Mouse (Mus musculus): ENCODE data around the gene Parva. TPM values are rescaled to one million over a fixed set of nuclear protein-coding genes. Genes with fewer than 3 reads are reported as not detected.

Gene Parva
- total RNA-seq (2017): not detected in 3 replicates

GRCm38 (mm10) chr7:112427357-112428157 lies at the start of gene Parva:
Gene Parva (plus strand): TSS chr7:112427505.
- no peak for ATAC-seq (replicated peaks; ENCODE audit: insufficient number of reproducible peaks, low FRiP score, low TSS enrichment, poor library complexity, severe bottlenecking)

GRCm38 (mm10) chr7:112378056-112378455 lies 49.2 kb upstream of the Parva start:
- no peak for ATAC-seq (replicated peaks; ENCODE audit: insufficient number of reproducible peaks, low FRiP score, low TSS enrichment, poor library complexity, severe bottlenecking)

- ATAC-seq (replicated peaks; ENCODE audit: insufficient number of reproducible peaks, low FRiP score, low TSS enrichment, poor library complexity, severe bottlenecking): no peak
These were observed 48.8 kb upstream of the Parva start for GRCm38 (mm10) chr7:112378476-112378875.

GRCm38 (mm10) chr7:112386521-112386920 lies 40.8 kb upstream of the Parva start:
- no peak for ATAC-seq (replicated peaks; ENCODE audit: insufficient number of reproducible peaks, low FRiP score, low TSS enrichment, poor library complexity, severe bottlenecking)

GRCm38 (mm10) chr7:112387876-112388275 lies 39.4 kb upstream of the Parva start:
- no peak for ATAC-seq (replicated peaks; ENCODE audit: insufficient number of reproducible peaks, low FRiP score, low TSS enrichment, poor library complexity, severe bottlenecking)

GRCm38 (mm10) chr7:112388363-112388875 lies 38.9 kb upstream of the Parva start:
- no peak for ATAC-seq (replicated peaks; ENCODE audit: insufficient number of reproducible peaks, low FRiP score, low TSS enrichment, poor library complexity, severe bottlenecking)

GRCm38 (mm10) chr7:112389611-112390251 lies 37.6 kb upstream of the Parva start:
- no peak for ATAC-seq (replicated peaks; ENCODE audit: insufficient number of reproducible peaks, low FRiP score, low TSS enrichment, poor library complexity, severe bottlenecking)

- ATAC-seq (replicated peaks; ENCODE audit: insufficient number of reproducible peaks, low FRiP score, low TSS enrichment, poor library complexity, severe bottlenecking): no peak
These were observed 36.9 kb upstream of the Parva start for GRCm38 (mm10) chr7:112390252-112390936.

- no peak for ATAC-seq (replicated peaks; ENCODE audit: insufficient number of reproducible peaks, low FRiP score, low TSS enrichment, poor library complexity, severe bottlenecking)
These were observed 36.2 kb upstream of the Parva start for GRCm38 (mm10) chr7:112390937-112391605.

- no peak for ATAC-seq (replicated peaks; ENCODE audit: insufficient number of reproducible peaks, low FRiP score, low TSS enrichment, poor library complexity, severe bottlenecking)
These were observed 29.5 kb upstream of the Parva start for GRCm38 (mm10) chr7:112397786-112398185.

GRCm38 (mm10) chr7:112399425-112400170 lies 27.7 kb upstream of the Parva start:
- no peak for ATAC-seq (replicated peaks; ENCODE audit: insufficient number of reproducible peaks, low FRiP score, low TSS enrichment, poor library complexity, severe bottlenecking)

- no peak for ATAC-seq (replicated peaks; ENCODE audit: insufficient number of reproducible peaks, low FRiP score, low TSS enrichment, poor library complexity, severe bottlenecking)
These were observed 27.1 kb upstream of the Parva start for GRCm38 (mm10) chr7:112400175-112400574.

- no peak for ATAC-seq (replicated peaks; ENCODE audit: insufficient number of reproducible peaks, low FRiP score, low TSS enrichment, poor library complexity, severe bottlenecking)
These were observed 22.2 kb upstream of the Parva start for GRCm38 (mm10) chr7:112405061-112405460.

- no peak for ATAC-seq (replicated peaks; ENCODE audit: insufficient number of reproducible peaks, low FRiP score, low TSS enrichment, poor library complexity, severe bottlenecking)
These were observed 21.7 kb upstream of the Parva start for GRCm38 (mm10) chr7:112405578-112405977.

GRCm38 (mm10) chr7:112407597-112407996 lies 19.7 kb upstream of the Parva start:
- no peak for ATAC-seq (replicated peaks; ENCODE audit: insufficient number of reproducible peaks, low FRiP score, low TSS enrichment, poor library complexity, severe bottlenecking)

GRCm38 (mm10) chr7:112409991-112410390 lies 17.3 kb upstream of the Parva start:
- ATAC-seq (replicated peaks; ENCODE audit: insufficient number of reproducible peaks, low FRiP score, low TSS enrichment, poor library complexity, severe bottlenecking): no peak

GRCm38 (mm10) chr7:112413286-112413685 lies 14.0 kb upstream of the Parva start:
- ATAC-seq (replicated peaks; ENCODE audit: insufficient number of reproducible peaks, low FRiP score, low TSS enrichment, poor library complexity, severe bottlenecking): no peak

GRCm38 (mm10) chr7:112416058-112416526 lies 11.2 kb upstream of the Parva start:
- no peak for ATAC-seq (replicated peaks; ENCODE audit: insufficient number of reproducible peaks, low FRiP score, low TSS enrichment, poor library complexity, severe bottlenecking)

All from monocyte, adult 5-6 weeks (primary cell).